Mouse (Mus musculus) hindbrain, embryonic 10.5 days (tissue): ENCODE results near the gene BC049762. TPM values are rescaled to one million over a fixed set of nuclear protein-coding genes. Genes with fewer than 3 reads are reported as not detected.
A peak's percentile ranks its signal among the peaks of the same experiment; 100 is the strongest.

ENCODE experiments used
- DNase-seq: peaks from one replicate; pipeline ENCODE4 v3.0.0-alpha.2; 2017; ENCODE audit warnings: low spot score
- H3K27ac ChIP-seq: fragments of 300-500 bp; sonication (generic); 2 replicates; pipeline ENCODE4 v1.5.1; 2016; ENCODE audit warnings: mild to moderate bottlenecking, moderate library complexity
- H3K27me3 ChIP-seq: fragments of 300-500 bp; sonication (generic); 2 replicates; pipeline ENCODE4 v1.6.1; 2016; ENCODE audit warnings: mild to moderate bottlenecking; ENCODE audit not compliant: poor library complexity, insufficient read depth, severe bottlenecking
- H3K36me3 ChIP-seq: fragments of 300-500 bp; sonication (generic); 2 replicates; pipeline ENCODE4 v1.6.1; 2016; ENCODE audit warnings: mild to moderate bottlenecking, moderate library complexity
- H3K4me1 ChIP-seq: fragments of 300-500 bp; sonication (generic); replicated peaks from 2 replicates; pipeline ENCODE4 v1.6.1; 2016; ENCODE audit warnings: mild to moderate bottlenecking
- H3K4me3 ChIP-seq: fragments of 300-500 bp; sonication (generic); 2 replicates; pipeline ENCODE4 v1.5.1; 2016; ENCODE audit warnings: mild to moderate bottlenecking, moderate library complexity
- H3K9me3 ChIP-seq: fragments of 300-500 bp; sonication (generic); 2 replicates; pipeline ENCODE4 v1.6.1; 2016; ENCODE audit warnings: mild to moderate bottlenecking, moderate library complexity
- WGBS: fragments of 180-500 bp; shearing (Covaris S2); methylation state at CpG from one replicate; pipeline ENCODE4 v1.1.7; 2016; 5-methylcytosine and 5-hydroxymethylcytosine counted together
- polyA plus RNA-seq: library from polyadenylated mRNA; unstranded; fragments of >200 nt; fragmentation: Nextera tagmentation; extraction: Ambion mirVana; gene quantifications from 2 replicates; pipeline ENCODE4 v1.2.1, GENCODE M21; 2016

The BC049762 gene
- polyA plus RNA-seq, 1 experiment from 2014 or later: not detected

DNA sequence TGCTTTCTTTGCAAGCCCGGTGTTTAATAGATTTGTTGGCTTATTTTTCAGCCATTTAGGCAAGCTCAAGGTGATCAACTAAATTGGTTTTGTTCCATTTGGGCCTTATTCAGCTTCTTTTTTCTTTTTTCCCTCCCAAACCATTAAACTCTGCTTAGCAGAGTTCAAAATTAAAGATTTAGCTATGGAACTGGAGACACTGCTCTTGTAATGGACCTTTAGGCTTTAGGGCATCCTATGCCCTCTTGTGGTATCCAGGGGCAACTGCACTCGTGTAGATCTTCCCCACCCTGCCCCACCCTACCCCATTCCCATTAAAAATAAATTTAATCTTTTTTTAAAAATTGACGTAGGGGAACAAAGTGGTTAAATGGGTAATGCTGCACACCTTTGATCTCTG lies 2.5 kb upstream of the BC049762 start:
- Histone ChIP-seq H3K4me1 (peaks cover 32% of the 10 kb centered on the region), H3K27me3 (no peaks in the 10 kb centered on the region), H3K9me3 (no peaks in the 10 kb centered on the region), H3K4me3 (peak overlapping the region; percentile 93), H3K36me3 (peaks cover 38% of the 10 kb centered on the region), H3K27ac (no peak overlapping the region)
- 59% methylated on average over 3 of the region's 3 CpGs for WGBS
- DNase-seq: peak; percentile 32

DNA sequence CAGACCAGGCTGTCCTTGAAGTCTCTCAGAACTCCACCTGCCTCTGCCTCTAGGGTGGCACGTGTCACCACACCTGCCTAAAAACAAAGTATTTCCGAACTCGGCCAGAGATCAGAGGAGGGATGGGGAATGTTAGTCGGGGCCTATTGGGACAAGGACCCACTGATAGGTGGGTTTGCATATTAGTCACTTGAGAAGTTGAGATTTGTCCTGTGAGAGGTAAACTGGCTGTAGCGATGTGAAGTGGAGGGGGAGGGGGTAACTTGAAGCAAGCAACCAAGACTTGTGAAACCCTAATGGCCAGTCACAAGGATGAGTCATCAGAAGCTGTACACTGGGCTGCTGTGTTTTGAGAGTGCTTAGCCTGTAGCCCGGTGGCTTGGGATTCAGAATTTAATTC lies 1.5 kb upstream of the BC049762 start:
- 35% methylated on average over 6 of the region's 6 CpGs for WGBS
- 0 out of 2 replicates have a peak overlapping the region, but pooled peaks have one; percentile 99 for H3K27ac ChIP-seq
- no peak for DNase-seq

DNA sequence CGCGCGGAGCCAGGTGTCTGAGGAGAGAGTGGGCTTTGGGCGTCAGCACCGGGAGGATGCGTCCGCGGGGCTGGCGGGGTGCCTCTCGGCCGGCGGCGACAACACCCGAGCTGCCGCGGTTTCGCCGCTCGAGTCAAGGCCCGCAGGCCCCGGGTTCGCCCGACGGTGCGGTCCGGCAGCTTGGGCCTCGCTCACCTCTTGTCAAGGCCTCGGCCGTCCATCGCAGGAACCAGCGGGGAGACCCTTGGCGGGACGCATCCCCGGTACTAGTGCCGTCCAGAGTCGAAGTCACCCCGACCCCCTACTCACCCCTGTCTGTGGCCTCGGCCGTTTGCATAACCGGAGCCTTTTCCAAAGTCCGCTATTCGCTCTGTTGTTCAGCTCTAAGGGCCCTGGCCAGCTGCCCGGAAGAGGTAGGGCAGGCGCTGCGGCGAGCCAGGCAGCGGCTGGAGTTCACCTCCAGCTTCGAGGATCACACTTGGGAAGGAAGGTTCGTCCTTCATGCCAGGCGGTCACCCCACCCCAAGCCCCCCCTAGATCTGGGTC lies 513 bp upstream of the BC049762 start:
- H3K27me3 ChIP-seq: no peaks in the 10 kb centered on the region
- peaks cover 32% of the 10 kb centered on the region for H3K4me1 ChIP-seq
- H3K36me3 ChIP-seq: peaks cover 19% of the 10 kb centered on the region
- no peak for DNase-seq
- peak overlapping the region; percentile 93 for H3K4me3 ChIP-seq
- peak overlapping the region; percentile 99 for H3K27ac ChIP-seq
- WGBS: under 1% methylated on average over 50 of the region's 50 CpGs
- no peaks in the 10 kb centered on the region for H3K9me3 ChIP-seq

More for the DNA sequence above, 1.5 kb upstream of the BC049762 start:
- Histone ChIP-seq H3K4me3 (peak overlapping the region; percentile 93), H3K27me3 (no peaks in the 10 kb centered on the region), H3K4me1 (peaks cover 32% of the 10 kb centered on the region), H3K9me3 (no peaks in the 10 kb centered on the region), H3K36me3 (peaks cover 29% of the 10 kb centered on the region)

DNA sequence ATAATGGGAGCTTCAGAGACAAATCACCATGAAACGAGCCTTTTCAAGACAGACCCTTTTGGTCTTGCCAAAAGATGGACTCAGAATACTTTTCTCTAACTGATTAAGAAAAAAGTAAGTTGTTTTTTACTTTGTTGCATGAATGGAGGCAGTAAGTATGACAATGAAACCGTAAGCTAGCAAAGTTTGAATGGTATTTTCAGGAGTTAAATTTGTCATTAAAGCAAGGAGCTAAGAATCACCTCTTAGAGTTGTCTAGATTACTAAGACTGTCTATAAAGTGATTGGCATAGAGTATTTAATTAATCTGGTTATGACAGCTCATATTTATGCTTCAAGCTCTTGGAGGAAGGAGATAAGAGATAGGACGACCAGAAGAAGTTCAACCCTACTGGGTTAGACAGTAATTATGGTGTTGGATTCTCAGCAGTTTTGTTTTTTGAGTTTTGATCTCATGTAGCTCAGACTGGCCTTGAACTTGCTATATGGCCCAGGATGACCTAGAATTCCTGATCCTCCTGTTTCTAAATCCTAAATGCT lies 1.1 kb downstream of the BC049762 start, which contains the start of gene Clk4:
Gene Clk4 (plus strand): TSS at position 51 of the 540 bp plus-strand sequence.
- Histone ChIP-seq H3K4me1 (peaks cover 32% of the 10 kb centered on the region), H3K4me3 (peak within 1 kb of the TSS; percentile 93), H3K27me3 (no peaks in the 10 kb centered on the region), H3K9me3 (no peaks in the 10 kb centered on the region), H3K27ac (peak within 1 kb of the TSS; percentile 99), H3K36me3 (peaks cover 3% of the 10 kb centered on the region; the same call in 1 of the 2 replicates)
- DNase-seq: no peak
- 81% methylated on average over 3 of the region's 3 CpGs for WGBS

DNA sequence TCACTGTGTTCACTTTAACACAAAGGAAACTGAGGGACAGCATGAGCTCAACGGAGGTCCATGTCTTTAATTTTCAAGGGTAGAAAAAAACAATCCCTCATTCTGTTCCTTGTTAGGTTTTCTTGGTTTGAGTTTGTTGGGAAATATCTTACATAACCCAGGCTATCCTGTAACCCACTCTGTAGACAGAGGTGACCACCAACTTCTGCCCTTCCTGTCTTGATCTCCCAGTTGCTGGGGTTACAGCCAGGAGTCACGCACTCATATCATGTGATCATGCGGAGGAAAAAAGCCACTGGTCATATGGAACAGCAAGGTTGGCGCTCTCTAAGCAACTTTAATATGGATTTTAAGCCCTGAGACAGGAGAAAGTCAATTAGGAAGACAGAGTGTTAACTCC lies 5.8 kb downstream of the BC049762 start:
- 89% methylated on average over 4 of the region's 4 CpGs for WGBS
- no peak overlapping the region for H3K27ac ChIP-seq
- H3K4me1 ChIP-seq: 0 out of 2 replicates have a peak, but pooled peaks cover under 1% of the 10 kb centered on the region
- no peak overlapping the region for H3K4me3 ChIP-seq
- H3K27me3 ChIP-seq: no peaks in the 10 kb centered on the region
- DNase-seq: no peak
- no peaks in the 10 kb centered on the region for H3K9me3 ChIP-seq
- H3K36me3 ChIP-seq: no peaks in the 10 kb centered on the region

DNA sequence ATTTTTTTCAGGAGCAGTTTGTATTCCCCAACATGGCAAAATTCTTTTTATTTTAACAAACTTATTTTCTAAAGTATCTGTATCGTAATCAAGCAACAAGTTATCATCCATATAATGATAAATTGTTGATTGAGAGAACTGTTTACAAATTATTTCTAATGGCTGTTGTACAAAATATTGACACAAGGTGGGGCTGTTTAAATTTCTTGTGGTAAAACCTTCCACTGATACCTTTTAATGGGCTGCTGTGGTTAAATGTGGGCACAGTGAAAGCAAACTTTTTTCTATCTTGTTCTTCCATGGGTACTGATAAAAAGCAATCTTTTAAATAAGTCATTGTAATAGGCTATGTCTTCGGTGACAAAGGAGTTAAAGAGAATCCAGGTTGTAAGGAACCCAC lies 19.9 kb downstream of the BC049762 start:
- no peaks in the 10 kb centered on the region for H3K36me3 ChIP-seq
- DNase-seq: no peak

DNA sequence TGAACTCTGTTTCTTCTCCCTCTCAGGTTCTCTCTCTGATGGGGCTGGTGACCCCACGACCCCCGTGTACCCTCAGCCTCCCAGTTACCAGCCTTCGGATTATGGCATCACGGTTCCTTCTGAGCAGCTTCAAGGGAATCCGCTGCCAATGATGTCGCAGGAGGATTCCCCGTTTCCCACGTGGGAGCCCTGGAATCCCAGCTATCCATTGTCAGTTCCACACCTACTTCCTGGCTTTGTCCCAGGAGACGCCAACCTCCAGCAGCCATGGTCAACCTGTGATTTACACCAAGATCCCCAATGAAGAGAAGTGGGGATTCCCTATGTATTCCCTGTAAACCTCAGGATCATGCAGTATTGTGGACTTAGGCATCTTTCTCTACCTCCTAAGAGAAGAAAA lies 28.2 kb downstream of the BC049762 start:
- Histone ChIP-seq H3K36me3 (no peaks in the 10 kb centered on the region), H3K9me3 (no peaks in the 10 kb centered on the region), H3K27me3 (no peaks in the 10 kb centered on the region), H3K4me3 (no peak overlapping the region), H3K4me1 (no peaks in the 10 kb centered on the region), H3K27ac (no peak overlapping the region)
- DNase-seq: no peak
- WGBS: 90% methylated on average over 9 of the region's 9 CpGs

More for the DNA sequence above, 19.9 kb downstream of the BC049762 start:
- 91% methylated on average over 2 of the region's 2 CpGs for WGBS
- H3K27me3 ChIP-seq: no peaks in the 10 kb centered on the region
- H3K4me1 ChIP-seq: no peaks in the 10 kb centered on the region
- no peaks in the 10 kb centered on the region for H3K9me3 ChIP-seq
- no peak overlapping the region for H3K27ac ChIP-seq
- H3K4me3 ChIP-seq: no peak overlapping the region

DNA sequence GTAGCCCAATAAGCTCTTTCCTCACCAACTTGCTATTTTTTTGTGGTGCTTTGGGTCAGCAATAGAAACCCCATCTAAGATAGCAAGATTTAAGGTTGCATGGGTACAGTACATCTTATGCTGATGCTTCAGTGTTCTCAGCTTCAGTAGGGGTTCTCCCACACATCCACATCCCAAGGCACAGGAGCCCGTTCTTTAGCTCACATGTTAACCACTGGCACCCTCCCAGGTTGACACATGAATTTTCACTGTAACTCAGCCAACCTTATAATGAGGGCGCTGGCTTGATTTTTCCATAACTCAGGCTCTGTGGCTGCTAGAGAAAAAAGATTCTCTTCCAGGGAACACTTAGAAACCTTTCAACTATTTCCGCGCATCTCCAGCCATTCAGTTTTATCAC lies 35.7 kb downstream of the BC049762 start:
- 88% methylated on average over 4 of the region's 4 CpGs for WGBS
- H3K4me3 ChIP-seq: no peak overlapping the region
- H3K4me1 ChIP-seq: no peaks in the 10 kb centered on the region
- no peaks in the 10 kb centered on the region for H3K9me3 ChIP-seq
- DNase-seq: no peak
- no peaks in the 10 kb centered on the region for H3K27me3 ChIP-seq
- H3K27ac ChIP-seq: no peak overlapping the region
- no peaks in the 10 kb centered on the region for H3K36me3 ChIP-seq

DNA sequence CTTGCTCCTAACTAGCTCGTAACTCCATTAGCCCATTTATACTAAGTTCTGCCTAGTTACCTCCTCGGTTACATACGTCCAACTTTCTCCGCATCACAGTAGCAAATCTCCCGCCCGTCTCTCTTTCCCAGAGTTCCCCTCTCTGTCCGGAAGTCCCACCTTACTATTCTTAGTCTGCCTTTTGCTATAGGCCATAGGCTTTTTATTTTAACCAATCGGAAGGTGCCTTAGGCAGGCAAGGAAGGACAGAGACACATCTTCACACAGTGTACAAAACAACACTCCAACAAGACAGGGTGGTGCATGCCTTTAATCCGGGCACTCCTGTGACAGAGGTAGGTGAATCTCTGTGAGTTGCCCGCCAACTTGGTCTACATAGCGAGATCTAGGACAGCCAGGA lies 42.5 kb downstream of the BC049762 start, which contains the start of gene Gm12569:
Gene Gm12569 (plus strand): TSS at position 166 of the 400 bp plus-strand sequence.
- Histone ChIP-seq H3K4me1 (no peaks in the 10 kb centered on the region), H3K36me3 (no peaks in the 10 kb centered on the region), H3K4me3 (no peak within 1 kb of the TSS), H3K27me3 (no peaks in the 10 kb centered on the region), H3K9me3 (no peaks in the 10 kb centered on the region), H3K27ac (no peak within 1 kb of the TSS)
- DNase-seq: no peak
- 95% methylated on average over 11 of the region's 11 CpGs for WGBS

DNA sequence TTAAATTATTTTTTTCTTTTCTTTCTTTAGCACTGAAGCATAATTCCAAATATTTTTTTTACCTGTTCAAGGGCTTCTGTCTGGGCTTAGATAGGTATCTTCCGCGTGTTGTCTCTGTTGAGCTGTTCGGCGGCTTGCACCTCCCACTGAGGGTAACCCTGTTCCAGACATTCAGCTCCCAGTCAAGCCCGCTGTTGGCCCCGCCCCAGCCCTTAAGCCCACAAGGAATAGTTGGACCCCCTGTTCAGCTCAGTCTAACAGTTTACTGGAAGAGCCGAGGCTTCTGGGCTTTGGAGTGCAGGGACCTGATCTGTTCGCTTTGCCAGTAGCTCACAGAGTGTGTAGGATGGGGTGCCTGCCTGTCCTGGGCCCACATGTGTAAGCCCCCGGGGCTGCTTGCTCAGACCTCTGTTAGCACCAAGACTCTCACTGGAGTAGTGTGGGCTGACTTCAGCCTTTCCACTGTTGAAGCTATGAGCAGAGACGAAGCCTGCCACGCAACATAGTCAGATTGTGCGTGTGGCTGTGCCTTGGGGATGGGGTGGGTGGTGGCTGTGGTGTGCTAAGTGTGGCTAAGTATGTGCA lies 43.4 kb downstream of the BC049762 start:
- Histone ChIP-seq H3K27ac (no peak overlapping the region), H3K4me3 (no peak overlapping the region), H3K36me3 (no peaks in the 10 kb centered on the region), H3K27me3 (no peaks in the 10 kb centered on the region), H3K9me3 (no peaks in the 10 kb centered on the region), H3K4me1 (no peaks in the 10 kb centered on the region)
- no peak for DNase-seq
- 83% methylated on average over 12 of the region's 12 CpGs for WGBS

DNA sequence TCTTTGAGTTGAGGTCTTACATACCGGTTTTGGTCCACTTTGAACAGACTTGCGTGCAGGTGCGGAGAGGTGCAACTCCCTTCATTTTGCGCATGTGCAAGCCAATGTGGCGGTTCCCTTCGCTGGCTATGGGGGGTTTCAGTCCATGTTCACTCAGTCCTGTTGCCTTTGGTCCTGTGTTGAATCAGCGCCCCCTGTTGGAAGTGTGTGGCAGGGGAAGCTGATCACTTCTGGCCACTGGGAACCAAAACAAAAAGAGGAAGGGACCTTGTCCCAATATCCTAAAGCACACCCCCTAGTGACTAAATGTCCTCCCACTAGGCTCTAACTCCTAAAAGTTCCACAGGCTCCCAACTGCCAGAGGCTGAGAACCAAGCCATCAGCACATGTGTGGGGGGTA lies 48.8 kb downstream of the BC049762 start:
- Histone ChIP-seq H3K27me3 (no peaks in the 10 kb centered on the region), H3K27ac (no peak overlapping the region), H3K4me3 (no peak overlapping the region), H3K4me1 (no peaks in the 10 kb centered on the region), H3K9me3 (no peaks in the 10 kb centered on the region), H3K36me3 (no peaks in the 10 kb centered on the region)
- DNase-seq: no peak
- WGBS: 76% methylated on average over 7 of the region's 7 CpGs

DNA sequence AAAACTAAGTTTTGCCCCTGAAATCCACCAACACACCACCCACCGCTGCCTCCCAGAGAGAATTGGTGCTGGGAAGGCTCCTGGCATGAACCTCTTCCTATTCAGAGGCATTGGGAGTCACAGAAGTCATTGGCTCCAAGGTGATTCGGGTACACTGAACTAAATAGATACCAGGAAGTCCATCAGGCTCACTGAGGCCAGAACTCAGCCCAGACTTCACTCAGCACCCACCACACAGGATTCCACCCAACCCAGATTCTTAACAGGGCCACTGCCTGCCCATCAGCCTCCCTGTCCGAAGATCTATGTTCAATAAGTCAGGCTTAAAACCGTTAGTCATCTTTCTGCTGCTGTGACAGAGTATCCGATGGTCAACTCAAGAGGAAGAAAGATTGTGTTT lies 51.4 kb downstream of the BC049762 start:
- H3K9me3 ChIP-seq: no peaks in the 10 kb centered on the region

DNA sequence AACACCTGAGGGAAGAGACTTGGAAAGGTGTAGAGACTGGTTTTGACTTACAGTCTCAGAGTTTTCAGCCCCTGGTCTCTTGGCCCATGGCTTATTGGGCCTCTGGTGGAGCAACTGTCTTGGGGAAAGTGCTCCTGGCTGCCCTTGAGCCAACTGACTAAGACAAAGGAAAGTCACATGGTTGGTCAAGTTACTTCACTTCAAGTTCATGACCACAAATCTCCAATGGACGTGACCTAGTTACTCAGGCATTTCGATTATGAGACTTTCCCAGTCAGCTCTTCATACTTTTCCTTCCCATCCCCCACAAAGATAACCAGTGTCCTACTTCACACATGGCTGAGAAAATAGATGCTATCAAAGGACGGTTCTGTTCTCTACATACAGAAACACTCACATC lies 55.1 kb downstream of the BC049762 start:
- no peak for DNase-seq
- Histone ChIP-seq H3K36me3 (no peaks in the 10 kb centered on the region), H3K4me1 (no peaks in the 10 kb centered on the region), H3K27me3 (no peaks in the 10 kb centered on the region), H3K4me3 (no peak overlapping the region), H3K9me3 (0 out of 2 replicates have a peak, but pooled peaks cover 3% of the 10 kb centered on the region), H3K27ac (no peak overlapping the region)
- 90% methylated on average over 3 of the region's 3 CpGs for WGBS

More for the DNA sequence above, 51.4 kb downstream of the BC049762 start:
- DNase-seq: no peak
- WGBS: 92% methylated on average over 5 of the region's 5 CpGs
- H3K4me3 ChIP-seq: no peak overlapping the region
- H3K4me1 ChIP-seq: no peaks in the 10 kb centered on the region
- no peaks in the 10 kb centered on the region for H3K36me3 ChIP-seq
- H3K27ac ChIP-seq: no peak overlapping the region
- no peaks in the 10 kb centered on the region for H3K27me3 ChIP-seq
